ENCODE assay signal across 13 mouse cellular contexts in genomic region chr2:35739669-35740254, GRCm38 (mm10).
DNase-seq lines count a peak whose midpoint lies in the region; ATAC-seq lines count a peak whose summit lies in the region.
"Had no signal": no experiment of that assay in that cellular context is flagged by ENCODE, and none has a peak within 500 bp of the region (broad histone marks: within the 10 kb centered on the region; RNA-seq: fewer than 3 reads in every experiment).

No protein-coding gene starts in this region.

- WGBS in heart, embryonic 12.5 days: 57% methylated on average over 13 of the region's 13 CpGs
- 27% methylated on average over 13 of the region's 13 CpGs for WGBS in limb, embryonic 13.5 days

- no peak overlapping the region for H3K27ac ChIP-seq in heart, embryonic 12.5 days (ENCODE audit: poor library complexity, severe bottlenecking)
- peak overlapping the region; percentile 48; the same call in 1 of the 2 replicates for H3K27ac ChIP-seq in limb, embryonic 13.5 days
- H3K27ac ChIP-seq: heart, embryonic 13.5 days; liver, embryonic 14.5 days had no signal

- no peak overlapping the region for H3K4me3 ChIP-seq in heart, embryonic 12.5 days
- H3K4me3 ChIP-seq in limb, embryonic 13.5 days: no peak overlapping the region
- H3K4me3 ChIP-seq: heart, embryonic 13.5 days had no signal

- 0 out of 2 replicates have a peak, but pooled peaks cover 3% of the 10 kb centered on the region for H3K9me3 ChIP-seq in heart, embryonic 12.5 days (replicated peaks)
- H3K9me3 ChIP-seq in limb, embryonic 13.5 days: no peaks in the 10 kb centered on the region

- peak; percentile 33; the same call in 1 of the 2 replicates for ATAC-seq in heart, embryonic 12.5 days (ENCODE audit: insufficient number of reproducible peaks, low FRiP score)
- 0 out of 2 replicates have a peak, but pooled peaks have one; percentile 30 for ATAC-seq in limb, embryonic 13.5 days (ENCODE audit: low FRiP score, low read depth)

- H3K27me3 ChIP-seq in heart, embryonic 12.5 days (replicated peaks): no peaks in the 10 kb centered on the region
- no peaks in the 10 kb centered on the region for H3K27me3 ChIP-seq in limb, embryonic 13.5 days
- H3K27me3 ChIP-seq: heart, embryonic 13.5 days had no signal

- DNase-seq in heart, adult 8-10 months (ENCODE audit: low spot score): no peak
- DNase-seq in kidney, postnatal 14 days: peak; percentile 28
- no peak for DNase-seq in kidney, adult 9 months
- peak; percentile 58 for DNase-seq in embryo, embryonic 11 days
- no peak for DNase-seq in spleen, postnatal 10 days (ENCODE audit: low spot score in 2 of 2)
- no peak for DNase-seq in thymus, postnatal 4 days
- DNase-seq: B cell, adult 2 months; cerebellum, adult 9-10 months; kidney, adult 8-10 months had no signal

- peaks cover 17% of the 10 kb centered on the region for H3K4me1 ChIP-seq in heart, embryonic 12.5 days (replicated peaks)
- H3K4me1 ChIP-seq in limb, embryonic 13.5 days: peaks cover 25% of the 10 kb centered on the region

- H3K36me3 ChIP-seq in heart, embryonic 12.5 days: no peaks in the 10 kb centered on the region
- H3K36me3 ChIP-seq in limb, embryonic 13.5 days: no peaks in the 10 kb centered on the region
- H3K36me3 ChIP-seq: heart, embryonic 13.5 days had no signal

- H3K9ac ChIP-seq in heart, embryonic 12.5 days: no peak overlapping the region
- H3K9ac ChIP-seq in limb, embryonic 13.5 days: no peak overlapping the region
- H3K9ac ChIP-seq: heart, embryonic 13.5 days; liver, embryonic 14.5 days had no signal

- H3K4me2 ChIP-seq in heart, embryonic 12.5 days: no peak overlapping the region
- H3K4me2 ChIP-seq in limb, embryonic 13.5 days (replicated peaks): peak overlapping the region; percentile 17; the same call in 1 of the 2 replicates
- H3K4me2 ChIP-seq: heart, embryonic 13.5 days had no signal

Comparison
In these comparisons a context has a peak if more than half of its experiments do, and no peak if none do; other contexts are left out.
1. DNase-seq: peak in kidney, postnatal 14 days (single experiment) and embryo, embryonic 11 days (single experiment); none in heart, adult 8-10 months (single experiment), kidney, adult 9 months (single experiment), spleen, postnatal 10 days (0 of 2) and thymus, postnatal 4 days (single experiment).